Mouse (Mus musculus) erythroblast, embryonic 14.5 days (primary cell): Measurements from ENCODE around the gene Hist1h2bk. TPM values are rescaled to one million over a fixed set of nuclear protein-coding genes. Genes with fewer than 3 reads are reported as not detected.
A peak's percentile ranks its signal among the peaks of the same experiment; 100 is the strongest.
"Not testable (repeated sequence)": the region's sequence is repeated elsewhere in the genome, so short reads cannot be mapped to it uniquely, and the experiment has no call there.

Experiments used
- H3K27me3 ChIP-seq: 2 replicates; pipeline ENCODE4 v1.6.1; 2012; ENCODE audit warnings: inconsistent platforms; ENCODE audit not compliant: control insufficient read depth
- H3K36me3 ChIP-seq: 2 replicates; pipeline ENCODE4 v1.6.1; 2012; ENCODE audit warnings: mild to moderate bottlenecking, inconsistent platforms; ENCODE audit not compliant: control insufficient read depth
- H3K4me1 ChIP-seq: 2 replicates; pipeline ENCODE4 v1.6.1; 2012; ENCODE audit warnings: inconsistent platforms; ENCODE audit not compliant: control insufficient read depth
- H3K4me3 ChIP-seq: replicated peaks from 2 replicates; pipeline ENCODE3; 2012; ENCODE audit warnings: moderate library complexity, mild to moderate bottlenecking, inconsistent platforms
- H3K9me3 ChIP-seq: 2 replicates; pipeline ENCODE4 v1.6.1; 2012; ENCODE audit warnings: low read length, inconsistent platforms, mixed read lengths; ENCODE audit not compliant: control insufficient read depth
- GATA1 ChIP-seq: IDR thresholded peaks from 2 replicates; pipeline ENCODE4 v1.6.1; 2012; ENCODE audit warnings: low read length, inconsistent platforms, mixed read lengths
- TAL1 ChIP-seq: IDR thresholded peaks from 3 replicates; pipeline ENCODE4 v1.6.1; 2012; ENCODE audit warnings: low read length, inconsistent platforms, mixed read lengths
- polyA plus RNA-seq: library from polyadenylated mRNA; stranded (reverse); fragments of >175 nt; gene quantifications from 2 replicates; pipeline ENCODE4 v1.2.3, GENCODE M21; 2012

Gene Hist1h2bk
- 6.1 and 13.9 TPM in 2 replicates for polyA plus RNA-seq

DNA sequence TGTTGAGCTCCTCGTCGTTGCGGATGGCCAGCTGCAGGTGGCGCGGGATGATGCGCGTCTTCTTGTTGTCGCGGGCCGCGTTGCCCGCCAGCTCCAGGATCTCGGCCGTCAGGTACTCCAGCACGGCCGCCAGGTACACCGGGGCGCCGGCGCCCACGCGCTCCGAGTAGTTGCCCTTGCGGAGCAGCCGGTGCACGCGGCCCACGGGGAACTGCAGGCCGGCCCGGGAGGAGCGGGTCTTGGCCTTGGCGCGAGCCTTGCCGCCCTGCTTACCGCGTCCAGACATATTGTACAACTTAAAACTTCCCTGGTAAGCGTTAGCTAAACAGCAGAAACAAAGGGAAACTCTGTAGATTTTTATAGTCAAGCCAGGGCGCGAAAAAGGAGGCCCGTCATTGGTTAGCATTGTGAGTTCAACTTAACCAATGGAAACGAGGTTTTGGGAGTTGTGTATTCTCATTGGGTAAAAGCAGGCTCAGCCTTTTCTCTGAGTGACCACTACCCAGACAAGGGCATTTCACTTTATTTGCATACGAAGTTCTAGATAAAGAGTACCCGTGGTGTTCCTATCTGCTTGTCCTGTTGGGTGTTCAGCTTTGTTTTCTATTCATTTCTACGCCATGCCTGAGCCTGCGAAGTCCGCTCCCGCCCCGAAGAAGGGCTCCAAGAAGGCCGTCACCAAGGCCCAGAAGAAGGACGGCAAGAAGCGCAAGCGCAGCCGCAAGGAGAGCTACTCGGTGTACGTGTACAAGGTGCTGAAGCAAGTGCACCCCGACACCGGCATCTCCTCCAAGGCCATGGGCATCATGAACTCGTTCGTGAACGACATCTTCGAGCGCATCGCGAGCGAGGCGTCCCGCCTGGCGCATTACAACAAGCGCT, at the start of gene Hist1h2bk, which contains the start of gene Hist1h2ah:
Gene Hist1h2bk (plus strand): TSS at position 604 of the 882 bp plus-strand sequence.
Gene Hist1h2ah (minus strand): TSS at position 302 of the 882 bp plus-strand sequence.
- peaks cover 14% of the 10 kb centered on the region for H3K36me3 ChIP-seq
- not testable (repeated sequence) for H3K9me3 ChIP-seq, H3K27me3 ChIP-seq
- peak within 1 kb of the TSS; percentile 78 for H3K4me3 ChIP-seq
- H3K4me1 ChIP-seq: peaks cover 65% of the 10 kb centered on the region

DNA sequence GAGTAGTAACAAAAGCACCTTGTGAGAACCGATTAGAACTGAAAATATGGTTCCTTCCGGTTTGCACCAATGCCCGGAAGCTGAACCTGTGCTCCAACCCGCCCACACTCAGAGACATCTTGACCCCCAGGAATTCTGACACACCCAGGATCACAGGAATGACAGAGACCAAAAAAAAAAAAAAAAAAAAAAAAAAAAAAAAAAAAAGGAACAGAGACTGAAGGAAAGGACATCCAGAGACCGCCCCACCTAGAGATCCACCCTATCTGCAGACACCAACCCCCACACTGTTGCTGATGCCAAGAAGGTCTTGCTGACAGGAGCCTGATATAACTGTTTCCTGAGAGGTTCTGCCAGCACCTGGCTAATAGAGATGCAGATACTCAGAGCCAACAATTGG, 43.1 kb upstream of the Hist1h2bk start:
- no peaks in the 10 kb centered on the region for H3K36me3 ChIP-seq
- H3K27me3 ChIP-seq: peaks cover 60% of the 10 kb centered on the region
- peaks cover 4% of the 10 kb centered on the region; the same call in 1 of the 2 replicates for H3K9me3 ChIP-seq
- TF ChIP-seq GATA1 (no peak), TAL1 (no peak; the same call in 2 of the 3 replicates)
- no peak overlapping the region for H3K4me3 ChIP-seq
- peaks cover 26% of the 10 kb centered on the region for H3K4me1 ChIP-seq

DNA sequence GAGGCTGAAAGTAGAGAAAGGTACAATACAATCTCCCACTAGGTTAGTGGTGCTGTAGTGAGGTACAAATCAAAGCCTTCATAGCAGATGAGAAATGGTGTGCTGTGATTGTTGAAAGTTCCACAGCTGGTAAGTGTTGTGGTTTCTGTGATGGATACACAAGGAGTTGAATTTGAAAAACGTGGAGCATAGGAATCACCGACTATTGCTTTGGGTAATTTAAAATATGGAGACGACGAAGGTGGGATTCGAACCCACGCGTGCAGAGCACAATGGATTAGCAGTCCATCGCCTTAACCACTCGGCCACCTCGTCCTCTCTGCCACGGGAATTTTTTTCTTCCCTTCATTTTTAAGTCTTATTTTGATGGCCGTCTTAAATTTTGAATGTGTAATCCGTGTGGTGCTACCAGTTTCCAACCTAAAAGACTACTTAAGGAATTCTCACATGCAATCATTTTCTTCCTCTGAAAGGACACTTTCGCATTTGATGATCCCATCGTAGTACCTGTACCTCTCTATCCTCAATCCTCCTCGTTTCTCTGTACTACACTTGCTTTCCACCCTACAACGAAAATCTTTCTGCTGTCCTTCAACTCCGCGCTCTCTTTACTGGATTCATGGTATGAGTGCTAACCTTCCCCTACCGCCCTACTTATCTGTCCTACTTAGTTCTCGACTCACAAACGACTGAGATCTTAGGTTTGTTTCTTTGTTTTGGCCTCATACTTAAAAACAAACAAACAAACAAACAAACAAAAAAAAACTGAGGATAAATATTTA, 41.5 kb upstream of the Hist1h2bk start:
- TF ChIP-seq GATA1 (no peak), TAL1 (no peak)
- Histone ChIP-seq H3K9me3 (peaks cover 4% of the 10 kb centered on the region; the same call in 1 of the 2 replicates), H3K4me3 (peak overlapping the region; percentile 12), H3K27me3 (peaks cover 70% of the 10 kb centered on the region), H3K36me3 (no peaks in the 10 kb centered on the region), H3K4me1 (peaks cover 26% of the 10 kb centered on the region)

DNA sequence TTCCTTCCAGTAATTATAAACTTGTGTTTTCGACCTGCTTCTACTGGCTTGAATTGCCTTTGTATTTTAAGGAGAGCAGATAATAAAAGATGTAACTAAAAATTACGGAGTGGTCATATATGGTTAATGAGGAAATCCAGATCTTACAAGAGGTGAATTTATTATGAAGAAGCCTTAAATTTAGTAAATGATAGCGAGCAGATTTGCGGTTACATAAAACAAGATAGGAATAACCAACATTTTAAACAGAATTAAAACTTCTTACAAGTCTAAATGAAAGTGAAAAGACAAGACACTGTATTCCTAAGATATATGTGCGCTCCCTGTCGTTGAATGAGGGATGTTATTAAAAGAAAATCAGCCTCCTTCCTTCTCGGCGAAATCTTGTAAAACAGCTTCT, 40.8 kb upstream of the Hist1h2bk start:
- Histone ChIP-seq H3K9me3 (peaks cover 4% of the 10 kb centered on the region; the same call in 1 of the 2 replicates), H3K4me1 (peaks cover 26% of the 10 kb centered on the region), H3K36me3 (no peaks in the 10 kb centered on the region), H3K27me3 (peaks cover 75% of the 10 kb centered on the region), H3K4me3 (peak overlapping the region; percentile 55)
- no peak for TF ChIP-seq GATA1
- TF ChIP-seq TAL1: no peak

DNA sequence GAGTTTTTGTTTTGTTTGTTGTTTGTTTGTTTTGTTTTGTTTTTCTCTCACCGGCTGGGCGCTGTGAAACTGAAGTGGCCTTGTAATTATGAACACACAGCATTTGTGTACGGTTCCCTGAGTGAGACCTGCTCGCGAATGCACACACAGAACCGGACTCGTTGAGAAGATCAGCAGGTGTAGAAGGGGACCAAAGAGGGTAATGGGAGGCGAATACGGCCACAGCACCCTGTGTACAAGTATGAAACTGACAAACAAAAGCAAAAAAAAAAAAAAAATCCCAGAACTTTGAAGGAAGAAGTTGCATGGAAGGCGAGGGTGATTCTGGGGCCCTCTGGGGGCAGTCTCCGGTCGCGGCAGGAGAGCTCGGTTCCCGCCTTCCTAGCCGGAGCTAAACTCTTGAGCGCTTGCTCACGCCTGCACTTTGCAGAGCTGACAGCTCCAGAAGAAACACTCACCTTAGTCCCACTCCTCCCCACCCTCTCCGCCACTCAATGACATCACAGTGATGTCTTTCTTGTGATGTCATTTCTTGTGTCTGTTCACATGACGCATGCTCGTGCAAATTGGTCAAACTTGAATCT, 40.2 kb upstream of the Hist1h2bk start:
- Histone ChIP-seq H3K9me3 (peaks cover 4% of the 10 kb centered on the region; the same call in 1 of the 2 replicates), H3K36me3 (no peaks in the 10 kb centered on the region), H3K4me3 (peak overlapping the region; percentile 55), H3K4me1 (peaks cover 26% of the 10 kb centered on the region), H3K27me3 (peaks cover 76% of the 10 kb centered on the region)
- TF ChIP-seq TAL1 (no peak), GATA1 (no peak)

DNA sequence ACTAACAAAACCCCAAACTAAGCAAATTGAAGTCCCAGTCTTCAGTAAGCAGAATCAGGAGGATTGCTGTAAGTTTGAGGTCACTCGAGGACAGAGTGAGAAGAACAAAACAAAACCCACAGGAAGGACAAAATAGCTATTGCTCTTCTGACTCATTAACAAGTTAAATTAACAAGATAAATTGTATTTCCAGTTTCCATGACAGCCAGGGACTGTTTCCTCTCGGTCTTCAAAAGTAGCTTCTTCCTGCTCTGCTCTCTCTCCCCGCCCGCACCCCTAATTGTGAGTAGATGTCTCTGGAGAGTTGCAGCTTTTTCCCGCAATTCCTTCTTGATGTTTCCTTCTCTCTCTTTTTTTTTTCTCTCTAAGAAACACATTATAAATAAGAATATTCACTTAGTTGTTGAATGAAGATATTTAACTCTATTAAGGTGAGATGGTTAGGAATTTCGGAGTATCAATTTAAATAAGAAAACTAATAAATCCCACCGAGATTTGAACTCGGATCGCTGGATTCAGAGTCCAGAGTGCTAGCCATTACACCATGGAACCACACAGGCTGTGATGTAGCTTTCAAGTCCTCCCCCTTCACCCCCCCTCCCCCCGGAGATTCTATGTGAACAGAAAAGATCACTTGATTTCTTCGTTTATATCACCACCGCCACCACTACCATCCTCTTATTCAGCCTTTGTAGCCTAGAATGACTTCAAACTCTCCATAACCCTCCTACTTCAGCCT, 39.4 kb upstream of the Hist1h2bk start:
- Histone ChIP-seq H3K36me3 (no peaks in the 10 kb centered on the region), H3K4me3 (peak overlapping the region; percentile 55), H3K27me3 (peaks cover 85% of the 10 kb centered on the region), H3K4me1 (peaks cover 26% of the 10 kb centered on the region), H3K9me3 (peaks cover 2% of the 10 kb centered on the region; the same call in 1 of the 2 replicates)
- TF ChIP-seq GATA1: no peak
- no peak for TF ChIP-seq TAL1

DNA sequence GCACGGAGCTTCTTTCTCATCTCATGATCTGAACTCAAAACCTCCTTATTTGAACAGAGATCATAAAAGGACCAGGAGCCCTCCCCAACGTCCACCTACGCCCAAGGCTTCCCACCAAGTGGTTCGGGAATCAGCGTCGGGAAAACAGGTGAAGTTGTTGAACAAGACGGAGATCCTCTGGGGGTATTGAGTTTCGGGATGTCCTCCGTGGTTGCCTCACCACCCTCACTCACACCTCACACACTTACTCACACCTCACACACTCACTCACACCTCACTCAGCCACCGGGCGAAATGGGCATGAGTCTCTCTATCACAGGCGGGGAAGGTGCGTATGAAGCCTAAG, 38.9 kb upstream of the Hist1h2bk start:
- Histone ChIP-seq H3K4me3 (peak overlapping the region; percentile 44), H3K36me3 (no peaks in the 10 kb centered on the region), H3K4me1 (peaks cover 26% of the 10 kb centered on the region), H3K27me3 (peaks cover 90% of the 10 kb centered on the region), H3K9me3 (peaks cover 2% of the 10 kb centered on the region; the same call in 1 of the 2 replicates)
- TF ChIP-seq GATA1 (no peak), TAL1 (no peak)

DNA sequence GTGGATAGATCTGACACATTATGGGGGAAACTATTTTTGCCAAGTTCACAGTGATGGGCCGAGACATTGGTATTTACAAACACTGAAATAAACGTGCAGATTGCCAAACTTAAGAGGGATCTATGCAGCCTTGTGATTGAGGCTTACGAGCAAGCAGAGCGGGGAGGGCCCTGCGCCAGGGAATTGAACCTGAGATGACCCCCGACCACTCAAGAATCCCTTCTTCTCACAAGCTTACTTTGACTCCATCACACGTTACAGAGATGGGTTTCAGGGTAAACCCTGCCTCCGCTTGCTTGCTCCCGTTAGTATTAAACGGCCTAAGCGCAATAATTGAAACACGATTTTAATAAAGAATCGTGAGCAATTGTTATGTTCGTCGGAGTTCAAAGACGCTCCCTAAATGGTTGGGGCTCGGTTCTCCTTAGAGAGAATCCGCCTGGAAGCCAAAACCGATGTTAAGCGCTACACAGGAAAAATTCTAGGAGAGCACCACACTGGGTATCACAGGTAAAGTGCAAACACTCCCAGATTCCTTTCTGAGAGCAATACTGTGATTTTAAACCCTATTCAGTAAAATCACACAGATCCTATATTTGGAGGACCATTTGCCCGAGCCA, 38.4 kb upstream of the Hist1h2bk start:
- Histone ChIP-seq H3K4me3 (peak overlapping the region; percentile 44), H3K9me3 (peaks cover 2% of the 10 kb centered on the region; the same call in 1 of the 2 replicates), H3K4me1 (peaks cover 26% of the 10 kb centered on the region), H3K36me3 (no peaks in the 10 kb centered on the region), H3K27me3 (peaks cover 95% of the 10 kb centered on the region)
- TF ChIP-seq GATA1 (no peak), TAL1 (no peak)
